Mouse (Mus musculus) lung, adult 18-20 months (tissue): ENCODE results near the gene Tnks2.
"Not testable (repeated sequence)": the region's sequence is repeated elsewhere in the genome, so short reads cannot be mapped to it uniquely, and the experiment has no call there.

Source experiments
- DNase-seq, 2 experiments: peaks; one replicate each; pipeline ENCODE4 v3.0.0; 2022; ENCODE audit warnings: mixed read lengths in 2 of 2

The Tnks2 gene

DNA sequence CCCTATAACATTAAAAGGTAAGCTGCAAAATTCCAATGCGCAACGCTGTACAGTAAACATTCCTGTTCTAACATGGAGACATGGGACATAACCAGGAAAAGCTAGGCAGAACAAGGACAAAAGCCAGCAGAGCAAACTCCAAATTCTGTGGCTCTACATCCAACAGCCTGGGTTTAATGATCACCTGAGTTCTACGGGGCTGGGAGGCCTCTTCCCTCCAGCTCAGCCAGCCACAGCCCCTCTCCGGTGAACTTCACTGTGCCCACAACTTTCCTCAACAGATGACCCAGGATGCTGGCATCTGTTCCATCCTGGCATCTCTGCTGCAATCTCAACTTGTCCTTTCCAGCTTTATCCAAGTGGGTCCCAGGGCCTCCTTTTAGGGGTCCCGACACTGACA lies 6.4 kb upstream of the Tnks2 start:
- DNase-seq = no peak

DNA sequence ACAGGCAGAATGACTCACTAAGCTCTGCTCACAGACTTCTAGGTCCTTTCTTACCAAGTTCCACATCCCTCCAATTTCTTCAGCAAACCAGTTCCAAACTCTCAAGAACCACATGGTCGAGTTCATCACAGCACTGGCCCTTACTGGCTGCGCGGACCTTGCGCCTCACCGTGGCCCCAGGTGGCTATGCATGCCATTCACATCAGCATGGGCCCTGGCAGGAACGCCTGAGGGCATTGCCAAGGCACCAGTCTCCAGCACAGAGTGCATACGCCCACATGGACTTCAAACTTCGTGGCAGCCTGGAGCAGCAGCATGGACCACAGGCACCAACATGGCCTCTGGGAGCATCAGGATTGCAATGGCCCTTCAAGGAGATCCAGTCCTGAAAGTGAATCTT lies 5.7 kb upstream of the Tnks2 start:
- DNase-seq = no peak

GRCm38 (mm10) chr19:36832951-36833787 lies 863 bp upstream of the Tnks2 start:
- DNase-seq = peak; percentile 65 to 80

GRCm38 (mm10) chr19:36834532-36835431 lies 750 bp downstream of the Tnks2 start:
- DNase-seq = peak; percentile 46 to 55

- no peak for DNase-seq
Observed at GRCm38 (mm10) chr19:36836035-36836434, 2.0 kb downstream of the Tnks2 start.

GRCm38 (mm10) chr19:36840301-36840700 lies 6.3 kb downstream of the Tnks2 start:
- no peak for DNase-seq

- no peak for DNase-seq
Observed at GRCm38 (mm10) chr19:36843866-36844265, 9.8 kb downstream of the Tnks2 start.

DNA sequence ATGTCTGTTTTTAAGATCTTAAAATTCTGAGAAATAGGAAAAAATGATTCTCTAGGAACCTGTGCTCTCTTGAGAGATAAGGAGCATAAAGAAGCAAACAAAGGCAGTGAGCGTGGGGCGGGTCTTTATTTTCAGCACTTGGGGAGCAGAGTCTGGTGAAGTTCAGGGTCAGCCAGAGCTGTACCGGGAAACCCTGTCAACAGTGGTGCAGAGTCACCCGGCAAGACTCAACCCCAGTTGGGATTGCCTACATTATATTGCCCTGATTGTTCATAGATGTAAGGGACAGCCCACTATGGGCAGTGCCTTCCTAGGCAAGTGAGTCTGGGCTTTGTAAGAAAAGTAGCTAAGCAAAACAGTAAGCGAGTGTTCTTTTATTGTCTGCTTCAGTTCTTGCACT lies 11.9 kb downstream of the Tnks2 start:
- no peak for DNase-seq

DNA sequence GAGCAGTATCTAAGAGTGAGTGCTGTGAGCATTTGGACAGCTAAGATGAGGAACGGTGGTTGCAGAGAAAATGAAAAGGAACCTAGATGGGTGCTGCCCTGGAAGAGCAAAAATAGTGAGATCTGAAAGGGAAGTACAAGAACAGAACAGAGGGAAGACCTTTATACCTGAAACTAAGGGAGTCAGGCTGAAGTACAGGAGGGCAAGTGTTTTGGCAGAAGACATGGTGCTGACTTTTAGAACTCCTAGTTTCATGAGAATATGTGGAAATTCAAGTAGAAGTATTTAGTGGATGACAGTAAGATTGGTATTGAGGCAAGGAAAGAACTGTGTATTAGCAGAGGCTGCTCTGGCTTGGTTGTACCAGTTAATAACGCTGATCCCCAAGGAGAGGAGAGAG lies 19.8 kb downstream of the Tnks2 start:
- DNase-seq = no peak

DNA sequence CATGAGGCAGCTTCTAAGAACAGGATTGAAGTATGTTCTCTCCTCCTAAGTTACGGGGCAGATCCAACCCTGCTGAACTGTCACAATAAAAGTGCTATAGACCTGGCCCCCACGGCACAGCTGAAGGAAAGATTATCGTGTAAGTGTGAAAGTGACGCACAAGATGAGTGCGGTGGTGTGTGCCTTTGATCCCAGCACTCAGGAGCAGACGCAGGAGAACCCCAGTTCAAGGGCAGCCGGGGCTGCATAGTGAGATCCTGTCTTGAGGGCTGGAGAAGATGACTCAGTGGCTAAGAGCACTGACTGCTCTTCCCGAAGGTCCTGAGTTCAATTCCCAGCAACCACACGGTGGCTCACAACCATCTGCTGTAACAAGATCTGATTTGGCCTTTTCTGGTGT lies 23.8 kb downstream of the Tnks2 start:
- no peak for DNase-seq

DNA sequence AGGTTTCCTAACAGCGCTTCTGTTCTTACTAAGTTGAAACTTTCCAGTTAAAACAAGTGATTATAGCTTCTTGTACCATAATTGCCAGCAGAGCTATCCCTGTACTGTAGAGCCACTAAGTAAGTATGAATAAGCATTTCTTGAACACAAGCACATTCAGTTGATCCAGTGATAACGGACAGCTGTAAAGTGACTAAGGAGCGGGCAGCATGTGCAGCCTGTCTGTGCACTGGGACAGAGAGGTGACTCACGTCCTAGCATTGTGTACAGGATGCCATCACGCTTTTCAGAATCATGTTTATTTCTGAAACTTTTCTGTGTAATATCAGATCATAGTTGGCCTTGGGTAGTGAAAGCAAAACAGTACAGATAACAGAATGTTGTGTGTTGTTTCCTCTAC lies 26.4 kb downstream of the Tnks2 start:
- no peak for DNase-seq

GRCm38 (mm10) chr19:36865905-36866304 lies 31.9 kb downstream of the Tnks2 start:
- DNase-seq = no peak

- DNase-seq = no peak
Observed at GRCm38 (mm10) chr19:36867416-36867815, 33.4 kb downstream of the Tnks2 start.

- not testable (repeated sequence) for DNase-seq
Observed at GRCm38 (mm10) chr19:36868675-36869074, 34.6 kb downstream of the Tnks2 start.

- DNase-seq = no peak
Observed at GRCm38 (mm10) chr19:36874651-36875050, 40.6 kb downstream of the Tnks2 start.

DNA sequence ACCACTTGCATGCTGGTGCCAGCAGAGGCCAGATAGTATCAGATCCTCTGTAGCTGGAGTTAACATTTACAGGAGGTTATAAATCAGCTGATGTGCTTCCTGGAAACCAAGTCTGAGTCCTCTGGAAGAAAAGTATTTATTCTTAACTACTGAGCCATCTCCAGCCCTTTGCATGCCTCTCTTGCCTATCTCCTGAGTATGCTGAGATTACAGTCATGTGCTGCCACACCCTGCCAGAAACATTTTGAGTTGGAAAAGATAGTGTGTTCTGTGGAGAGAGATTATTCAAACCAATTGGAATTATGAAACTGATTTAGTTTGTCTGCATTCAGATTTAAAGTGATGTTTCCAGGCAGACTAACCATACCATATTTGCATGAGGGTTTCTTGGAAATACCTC lies 43.3 kb downstream of the Tnks2 start:
- no peak for DNase-seq

DNA sequence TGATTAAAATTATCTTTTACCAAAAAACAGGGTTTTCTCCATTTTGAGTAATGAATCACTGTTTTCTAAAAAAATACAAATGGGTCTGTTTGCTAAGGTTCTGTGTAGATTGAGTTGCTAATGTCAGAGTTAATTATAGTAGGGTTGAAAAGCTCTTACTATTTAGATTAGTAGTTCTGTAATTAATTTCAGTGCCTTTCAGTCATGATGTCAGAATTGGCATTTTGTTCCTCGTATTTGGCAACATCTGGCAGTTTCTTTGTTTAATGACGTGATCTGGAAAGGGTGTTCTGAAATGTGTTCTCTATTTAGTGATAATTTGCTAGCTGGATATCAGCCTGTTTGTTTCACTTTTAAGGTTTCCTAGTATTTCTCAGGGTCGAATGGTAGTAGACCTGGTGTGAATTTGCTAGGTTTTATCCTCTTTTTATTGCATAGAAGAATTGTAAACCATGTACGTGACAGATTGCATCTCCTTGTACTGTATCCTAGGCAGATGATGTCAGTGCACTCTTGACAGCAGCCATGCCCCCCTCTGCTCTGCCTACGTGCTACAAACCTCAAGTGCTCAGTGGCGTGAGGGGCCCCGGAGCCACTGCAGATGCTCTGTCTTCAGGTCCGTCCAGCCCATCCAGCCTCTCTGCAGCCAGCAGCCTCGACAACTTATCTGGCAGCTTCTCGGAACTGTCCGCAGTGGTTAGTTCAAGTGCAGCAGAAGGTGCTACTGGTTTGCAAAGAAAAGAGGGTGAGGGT lies 44.9 kb downstream of the Tnks2 start:
- no peak for DNase-seq

GRCm38 (mm10) chr19:36883119-36883518 lies 49.1 kb downstream of the Tnks2 start:
- no peak for DNase-seq

DNA sequence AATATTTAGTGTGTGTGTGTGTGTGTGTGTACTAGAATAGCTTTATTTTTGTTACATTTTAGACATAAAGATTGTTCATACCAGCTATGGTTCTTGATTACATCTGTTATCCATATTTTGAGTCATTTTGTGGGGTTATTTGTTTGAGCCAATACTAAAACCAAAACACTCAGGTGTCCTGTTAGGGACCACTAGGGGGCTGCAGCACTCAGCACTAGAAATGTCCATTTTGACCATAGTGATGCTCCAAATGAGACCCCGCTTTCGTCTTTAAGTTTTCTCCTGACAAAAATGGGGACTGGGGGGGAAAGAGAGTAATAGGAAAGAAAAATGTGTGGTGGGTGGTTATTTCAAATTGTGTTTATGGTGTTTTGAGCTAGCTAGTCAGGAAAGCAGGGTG lies 52.3 kb downstream of the Tnks2 start:
- no peak for DNase-seq

DNA sequence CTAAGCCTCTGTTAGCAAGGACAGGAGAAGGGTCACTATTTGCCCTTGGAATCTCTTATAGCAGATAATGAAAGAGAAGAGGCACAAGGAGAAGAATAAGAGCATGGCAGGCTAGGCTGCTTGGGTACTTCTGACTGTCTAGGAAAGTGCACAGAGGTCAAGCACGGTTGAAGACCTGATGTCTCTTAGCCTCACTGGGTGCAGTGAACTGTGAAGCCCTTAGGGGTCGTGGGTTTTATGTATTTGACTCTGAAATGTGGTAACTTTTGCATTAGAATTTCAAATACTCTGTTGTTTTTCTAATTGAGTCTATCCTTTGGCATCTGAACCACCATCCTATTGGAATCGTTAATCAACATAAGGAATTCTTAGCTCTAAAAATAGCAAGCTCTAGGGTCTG lies 53.7 kb downstream of the Tnks2 start:
- DNase-seq = no peak

DNA sequence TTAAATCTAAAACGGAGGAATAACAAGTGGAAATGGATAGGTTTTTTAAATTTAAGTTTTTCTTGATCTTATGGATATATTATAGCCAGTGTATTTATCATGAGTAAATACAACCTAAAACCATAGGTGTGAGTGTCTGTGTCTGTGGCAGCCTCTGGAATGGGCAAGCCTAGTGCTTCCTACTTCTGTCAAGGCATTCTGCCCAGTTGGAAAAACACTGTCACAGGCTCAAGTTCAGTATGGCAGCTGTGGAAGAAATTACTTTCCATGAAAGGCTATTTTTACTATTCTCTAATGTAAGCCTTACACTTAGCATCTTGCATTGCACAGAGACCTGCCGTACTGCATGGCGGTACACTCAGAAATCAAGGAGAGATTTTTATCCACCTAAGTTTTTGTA lies 57.7 kb downstream of the Tnks2 start:
- DNase-seq = no peak

- no peak for DNase-seq
Observed at GRCm38 (mm10) chr19:36896791-36897569, 62.9 kb downstream of the Tnks2 start.
